Mouse (Mus musculus): ENCODE measurements around the gene Bach2. TPM values are rescaled to one million over a fixed set of nuclear protein-coding genes. Genes with fewer than 3 reads are reported as not detected.

The Bach2 gene
- polyA plus RNA-seq, 1 experiment, result 14.1 TPM

- TF ChIP-seq CTCF (IDR thresholded peaks at IDR 0.05; ENCODE audit: extremely low read depth, insufficient read depth, insufficient read length, insufficient replicate concordance) (no peak), POLR2A (IDR thresholded peaks at IDR 0.05; ENCODE audit: low read depth, low read length) (no peak)
- H3K4me3 ChIP-seq (ENCODE audit: extremely low read depth, insufficient read depth, insufficient read length), result no peak overlapping the region
- peaks cover 4% of the 10 kb centered on the region; the same call in 1 of the 2 replicates for H3K36me3 ChIP-seq (ENCODE audit: control insufficient read depth, insufficient read depth, low read length)
- 95% methylated on average over 6 of the region's 6 CpGs for WGBS
- DNase-seq (ENCODE audit: low read depth in 1 of 2, low spot score in 2 of 2), result no peak
- H3K4me1 ChIP-seq (ENCODE audit: control insufficient read depth, insufficient read depth, insufficient read length), result no peaks in the 10 kb centered on the region; the same call in 1 of the 2 replicates
- no peaks in the 10 kb centered on the region for H3K27me3 ChIP-seq (ENCODE audit: control insufficient read depth, insufficient read depth, low read length)
- no peak overlapping the region for H3K27ac ChIP-seq (ENCODE audit: insufficient read depth, low read length)
These were observed 85.5 kb downstream of the Bach2 start for GRCm38 (mm10) chr4:32324111-32324510.

- no peak for DNase-seq (ENCODE audit: low read depth in 1 of 2, low spot score in 2 of 2)
- H3K36me3 ChIP-seq (ENCODE audit: control insufficient read depth, insufficient read depth, low read length), result peaks cover 3% of the 10 kb centered on the region; the same call in 1 of the 2 replicates
- TF ChIP-seq CTCF (IDR thresholded peaks at IDR 0.05; ENCODE audit: extremely low read depth, insufficient read depth, insufficient read length, insufficient replicate concordance), result no peak
- no peaks in the 10 kb centered on the region; the same call in 1 of the 2 replicates for H3K4me1 ChIP-seq (ENCODE audit: control insufficient read depth, insufficient read depth, insufficient read length)
- H3K4me3 ChIP-seq (ENCODE audit: extremely low read depth, insufficient read depth, insufficient read length), result no peak overlapping the region
- no peaks in the 10 kb centered on the region for H3K27me3 ChIP-seq (ENCODE audit: control insufficient read depth, insufficient read depth, low read length)
- no peak overlapping the region for H3K27ac ChIP-seq (ENCODE audit: insufficient read depth, low read length)
- 84% methylated on average over 4 of the region's 4 CpGs for WGBS
These were observed 86.4 kb downstream of the Bach2 start for GRCm38 (mm10) chr4:32324967-32325366.

GRCm38 (mm10) chr4:32325596-32325995 lies 87.0 kb downstream of the Bach2 start:
- DNase-seq (ENCODE audit: low read depth in 1 of 2, low spot score in 2 of 2), result no peak
- Histone ChIP-seq H3K27ac (ENCODE audit: insufficient read depth, low read length) (no peak overlapping the region), H3K27me3 (ENCODE audit: control insufficient read depth, insufficient read depth, low read length) (no peaks in the 10 kb centered on the region), H3K4me3 (ENCODE audit: extremely low read depth, insufficient read depth, insufficient read length) (no peak overlapping the region), H3K4me1 (ENCODE audit: control insufficient read depth, insufficient read depth, insufficient read length) (no peaks in the 10 kb centered on the region; the same call in 1 of the 2 replicates), H3K36me3 (ENCODE audit: control insufficient read depth, insufficient read depth, low read length) (peaks cover 3% of the 10 kb centered on the region; the same call in 1 of the 2 replicates)
- TF ChIP-seq POLR2A (IDR thresholded peaks at IDR 0.05; ENCODE audit: low read depth, low read length), result no peak
- no peak for TF ChIP-seq CTCF (IDR thresholded peaks at IDR 0.05; ENCODE audit: extremely low read depth, insufficient read depth, insufficient read length, insufficient replicate concordance)
- WGBS, result 63% methylated on average over 3 of the region's 3 CpGs

- Histone ChIP-seq H3K4me3 (ENCODE audit: extremely low read depth, insufficient read depth, insufficient read length) (no peak overlapping the region), H3K4me1 (ENCODE audit: control insufficient read depth, insufficient read depth, insufficient read length) (peaks cover 2% of the 10 kb centered on the region; the same call in 1 of the 2 replicates), H3K27ac (ENCODE audit: insufficient read depth, low read length) (no peak overlapping the region), H3K27me3 (ENCODE audit: control insufficient read depth, insufficient read depth, low read length) (no peaks in the 10 kb centered on the region), H3K36me3 (ENCODE audit: control insufficient read depth, insufficient read depth, low read length) (peaks cover 2% of the 10 kb centered on the region; the same call in 1 of the 2 replicates)
- DNase-seq (ENCODE audit: low read depth in 1 of 2, low spot score in 2 of 2), result no peak
- WGBS, result 64% methylated on average over 10 of the region's 10 CpGs
- no peak for TF ChIP-seq POLR2A (IDR thresholded peaks at IDR 0.05; ENCODE audit: low read depth, low read length)
- TF ChIP-seq CTCF (IDR thresholded peaks at IDR 0.05; ENCODE audit: extremely low read depth, insufficient read depth, insufficient read length, insufficient replicate concordance), result no peak
These were observed 87.7 kb downstream of the Bach2 start for GRCm38 (mm10) chr4:32326279-32326678.

GRCm38 (mm10) chr4:32326860-32327259 lies 88.3 kb downstream of the Bach2 start:
- H3K36me3 ChIP-seq (ENCODE audit: control insufficient read depth, insufficient read depth, low read length), result no peaks in the 10 kb centered on the region; the same call in 1 of the 2 replicates

GRCm38 (mm10) chr4:32327626-32328025 lies 89.0 kb downstream of the Bach2 start:
- DNase-seq (ENCODE audit: low read depth in 1 of 2, low spot score in 2 of 2), result no peak
- 84% methylated on average over 5 of the region's 5 CpGs for WGBS

More at GRCm38 (mm10) chr4:32326860-32327259, 88.3 kb downstream of the Bach2 start:
- Histone ChIP-seq H3K27ac (ENCODE audit: insufficient read depth, low read length) (no peak overlapping the region), H3K4me3 (ENCODE audit: extremely low read depth, insufficient read depth, insufficient read length) (no peak overlapping the region), H3K27me3 (ENCODE audit: control insufficient read depth, insufficient read depth, low read length) (no peaks in the 10 kb centered on the region), H3K4me1 (ENCODE audit: control insufficient read depth, insufficient read depth, insufficient read length) (peaks cover 2% of the 10 kb centered on the region; the same call in 1 of the 2 replicates)
- 94% methylated on average over 3 of the region's 3 CpGs for WGBS
- TF ChIP-seq POLR2A (IDR thresholded peaks at IDR 0.05; ENCODE audit: low read depth, low read length), result no peak
- TF ChIP-seq CTCF (IDR thresholded peaks at IDR 0.05; ENCODE audit: extremely low read depth, insufficient read depth, insufficient read length, insufficient replicate concordance), result no peak
- no peak for DNase-seq (ENCODE audit: low read depth in 1 of 2, low spot score in 2 of 2)

GRCm38 (mm10) chr4:32328561-32328960 lies 90.0 kb downstream of the Bach2 start:
- Histone ChIP-seq H3K27ac (ENCODE audit: insufficient read depth, low read length) (no peak overlapping the region), H3K36me3 (ENCODE audit: control insufficient read depth, insufficient read depth, low read length) (no peaks in the 10 kb centered on the region; the same call in 1 of the 2 replicates), H3K27me3 (ENCODE audit: control insufficient read depth, insufficient read depth, low read length) (no peaks in the 10 kb centered on the region), H3K4me1 (ENCODE audit: control insufficient read depth, insufficient read depth, insufficient read length) (peaks cover 2% of the 10 kb centered on the region; the same call in 1 of the 2 replicates), H3K4me3 (ENCODE audit: extremely low read depth, insufficient read depth, insufficient read length) (no peak overlapping the region)
- no peak for DNase-seq (ENCODE audit: low read depth in 1 of 2, low spot score in 2 of 2)
- TF ChIP-seq CTCF (IDR thresholded peaks at IDR 0.05; ENCODE audit: extremely low read depth, insufficient read depth, insufficient read length, insufficient replicate concordance) (no peak), POLR2A (IDR thresholded peaks at IDR 0.05; ENCODE audit: low read depth, low read length) (no peak)
- 75% methylated on average over 2 of the region's 2 CpGs for WGBS

More at GRCm38 (mm10) chr4:32327626-32328025, 89.0 kb downstream of the Bach2 start:
- H3K27me3 ChIP-seq (ENCODE audit: control insufficient read depth, insufficient read depth, low read length), result no peaks in the 10 kb centered on the region
- no peak overlapping the region for H3K4me3 ChIP-seq (ENCODE audit: extremely low read depth, insufficient read depth, insufficient read length)
- no peak overlapping the region for H3K27ac ChIP-seq (ENCODE audit: insufficient read depth, low read length)
- TF ChIP-seq POLR2A (IDR thresholded peaks at IDR 0.05; ENCODE audit: low read depth, low read length) (no peak), CTCF (IDR thresholded peaks at IDR 0.05; ENCODE audit: extremely low read depth, insufficient read depth, insufficient read length, insufficient replicate concordance) (no peak)
- H3K4me1 ChIP-seq (ENCODE audit: control insufficient read depth, insufficient read depth, insufficient read length), result peaks cover 2% of the 10 kb centered on the region; the same call in 1 of the 2 replicates
- no peaks in the 10 kb centered on the region; the same call in 1 of the 2 replicates for H3K36me3 ChIP-seq (ENCODE audit: control insufficient read depth, insufficient read depth, low read length)

Data from spleen, adult 2 months (tissue).